Mouse (Mus musculus) kidney, adult 2 months (tissue): ENCODE results near the gene Cntnap2.
A peak's percentile ranks its signal among the peaks of the same experiment; 100 is the strongest.

ENCODE experiments used
- CTCF ChIP-seq: fragments of 200-500 bp; conservative IDR thresholded peaks from 2 replicates; pipeline ENCODE4 v1.5.1; 2011; ENCODE audit warnings: low read depth, mild to moderate bottlenecking, control low read depth, low read length, moderate library complexity, mixed read lengths; ENCODE audit not compliant: insufficient read depth, insufficient read length
- POLR2A ChIP-seq: fragments of 200-500 bp; IDR thresholded peaks from one replicate; pipeline ENCODE4 v1.6.1; 2011; ENCODE audit warnings: low read depth, low read length, control low read depth

GRCm38 (mm10) chr6:46961022-46961686 is 1902.0 kb downstream of the Cntnap2 start:
- no peak for TF ChIP-seq POLR2A
- peak; percentile 85 for TF ChIP-seq CTCF
